Mouse (Mus musculus): ENCODE measurements at regions not wholly inside any gene's neighbourhood (a gene's known extent, or its start where the extent isn't known, plus 50 kb on each side); places are given as distances from the start of the nearest gene placed in this dataset.

DNA sequence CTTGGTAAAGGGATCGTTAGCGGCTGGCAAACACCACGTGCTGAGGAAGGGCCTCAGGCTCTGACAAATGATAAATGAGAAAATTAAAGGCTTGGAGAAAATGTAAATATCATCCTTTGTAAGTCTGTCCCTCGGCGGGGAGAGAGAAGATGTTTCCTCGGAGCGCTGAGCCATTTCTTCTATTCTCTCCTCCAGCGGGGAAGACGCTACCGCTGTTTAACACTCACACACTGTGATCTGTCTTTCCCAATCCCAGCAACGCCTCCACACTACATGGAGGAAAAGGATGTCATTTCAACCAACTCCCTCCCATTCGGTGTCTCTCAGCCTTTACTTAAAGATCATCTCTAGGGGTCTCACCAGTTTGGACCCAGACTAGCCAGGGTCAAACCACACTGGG, 239.0 kb downstream of the Prex1 start:
- TF ChIP-seq HCFC1 (IDR thresholded peaks at IDR 0.05; ENCODE audit: borderline replicate concordance, insufficient read depth, low read length) (no peak), CHD2 (IDR thresholded peaks at IDR 0.05; ENCODE audit: low read depth, low read length) (no peak)
